Mouse (Mus musculus) lung, postnatal 14 days (tissue): ENCODE measurements around the gene Ppp1r15a.

Source experiments
- DNase-seq: peaks from one replicate; pipeline ENCODE4 v3.0.0; 2021

The Ppp1r15a gene

GRCm38 (mm10) chr7:45525809-45526473 lies at the start of gene Ppp1r15a, which contains the start of gene Plekha4:
TSS of gene Ppp1r15a (minus strand) at chr7:45526268.
TSS of gene Plekha4 (plus strand) at chr7:45526330.
- DNase-seq: peak; percentile 98

- no peak for DNase-seq
Measured at GRCm38 (mm10) chr7:45574472-45575379, 48.7 kb upstream of the Ppp1r15a start.

GRCm38 (mm10) chr7:45573954-45574353 lies 47.9 kb upstream of the Ppp1r15a start:
- no peak for DNase-seq

- DNase-seq: no peak
Measured at GRCm38 (mm10) chr7:45571966-45572365, 45.9 kb upstream of the Ppp1r15a start.

GRCm38 (mm10) chr7:45570103-45570741 lies 44.2 kb upstream of the Ppp1r15a start, which contains the start of gene Bcat2:
TSS of gene Bcat2 (plus strand) at chr7:45570153.
- peak; percentile 75 for DNase-seq

GRCm38 (mm10) chr7:45568601-45569473 lies 42.8 kb upstream of the Ppp1r15a start:
- DNase-seq: no peak

GRCm38 (mm10) chr7:45567780-45568516 lies 41.9 kb upstream of the Ppp1r15a start:
- DNase-seq: peak; percentile 94

GRCm38 (mm10) chr7:45567112-45567779 lies 41.2 kb upstream of the Ppp1r15a start:
- DNase-seq: no peak

GRCm38 (mm10) chr7:45565446-45565845 lies 39.4 kb upstream of the Ppp1r15a start:
- DNase-seq: no peak

GRCm38 (mm10) chr7:45564811-45565210 lies 38.7 kb upstream of the Ppp1r15a start:
- DNase-seq: no peak

GRCm38 (mm10) chr7:45561624-45562520 lies 35.8 kb upstream of the Ppp1r15a start:
- DNase-seq: no peak

- DNase-seq: peak; percentile 86
Measured at GRCm38 (mm10) chr7:45560843-45561623, 35.0 kb upstream of the Ppp1r15a start.

GRCm38 (mm10) chr7:45560241-45560640 lies 34.2 kb upstream of the Ppp1r15a start:
- DNase-seq: no peak

GRCm38 (mm10) chr7:45558907-45559306 lies 32.8 kb upstream of the Ppp1r15a start:
- no peak for DNase-seq

GRCm38 (mm10) chr7:45555787-45556186 lies 29.7 kb upstream of the Ppp1r15a start:
- DNase-seq: peak; percentile 90

- no peak for DNase-seq
Measured at GRCm38 (mm10) chr7:45554744-45555143, 28.7 kb upstream of the Ppp1r15a start, which contains the start of gene Hsd17b14. TSS of gene Hsd17b14 (plus strand) at chr7:45554893.

GRCm38 (mm10) chr7:45553990-45554389 lies 27.9 kb upstream of the Ppp1r15a start:
- DNase-seq: no peak

GRCm38 (mm10) chr7:45553519-45553918 lies 27.5 kb upstream of the Ppp1r15a start:
- no peak for DNase-seq

GRCm38 (mm10) chr7:45551512-45551883 lies 25.4 kb upstream of the Ppp1r15a start:
- no peak for DNase-seq
